Mouse (Mus musculus): Measurements from ENCODE around the gene Birc2.
"Not testable (repeated sequence)": the region's sequence is repeated elsewhere in the genome, so short reads cannot be mapped to it uniquely, and the experiment has no call there.

The Birc2 gene

GRCm38 (mm10) chr9:7836905-7837805 is at the start of gene Birc2:
Gene Birc2 (minus strand): TSS chr9:7837064.
- DNase-seq (ENCODE audit: low spot score): peak; percentile 93

- DNase-seq (ENCODE audit: low spot score): no peak
These were observed 47.5 kb upstream of the Birc2 start for GRCm38 (mm10) chr9:7884346-7884745.

- DNase-seq (ENCODE audit: low spot score): no peak
These were observed 45.5 kb upstream of the Birc2 start for GRCm38 (mm10) chr9:7882304-7882865.

- no peak for DNase-seq (ENCODE audit: low spot score)
These were observed 36.8 kb upstream of the Birc2 start for GRCm38 (mm10) chr9:7873511-7874211.

GRCm38 (mm10) chr9:7872775-7873439 is 36.0 kb upstream of the Birc2 start, which contains the start of gene Birc3:
Gene Birc3 (minus strand): TSS chr9:7873186.
- no peak for DNase-seq (ENCODE audit: low spot score)

- no peak for DNase-seq (ENCODE audit: low spot score)
These were observed 35.3 kb upstream of the Birc2 start for GRCm38 (mm10) chr9:7872044-7872774.

- DNase-seq (ENCODE audit: low spot score): no peak
These were observed 34.6 kb upstream of the Birc2 start for GRCm38 (mm10) chr9:7871316-7872043.

GRCm38 (mm10) chr9:7870556-7871315 is 33.9 kb upstream of the Birc2 start:
- DNase-seq (ENCODE audit: low spot score): no peak

GRCm38 (mm10) chr9:7868838-7869491 is 32.1 kb upstream of the Birc2 start:
- no peak for DNase-seq (ENCODE audit: low spot score)

GRCm38 (mm10) chr9:7867981-7868380 is 31.1 kb upstream of the Birc2 start:
- DNase-seq (ENCODE audit: low spot score): no peak

GRCm38 (mm10) chr9:7866981-7867380 is 30.1 kb upstream of the Birc2 start:
- not testable (repeated sequence) for DNase-seq (ENCODE audit: low spot score)

- DNase-seq (ENCODE audit: low spot score): no peak
These were observed 24.1 kb upstream of the Birc2 start for GRCm38 (mm10) chr9:7860976-7861375.

- DNase-seq (ENCODE audit: low spot score): no peak
These were observed 19.0 kb upstream of the Birc2 start for GRCm38 (mm10) chr9:7855912-7856311.

GRCm38 (mm10) chr9:7855374-7855773 is 18.5 kb upstream of the Birc2 start:
- no peak for DNase-seq (ENCODE audit: low spot score)

- DNase-seq (ENCODE audit: low spot score): not testable (repeated sequence)
These were observed 17.3 kb upstream of the Birc2 start for GRCm38 (mm10) chr9:7854196-7854595.

- DNase-seq (ENCODE audit: low spot score): no peak
These were observed 15.7 kb upstream of the Birc2 start for GRCm38 (mm10) chr9:7852346-7853230.

GRCm38 (mm10) chr9:7851841-7852240 is 15.0 kb upstream of the Birc2 start:
- DNase-seq (ENCODE audit: low spot score): no peak

- no peak for DNase-seq (ENCODE audit: low spot score)
These were observed 11.3 kb upstream of the Birc2 start for GRCm38 (mm10) chr9:7848191-7848590.

All from left cerebral cortex, adult 11 months (tissue).